Mouse (Mus musculus) layer of hippocampus, adult 6 months (tissue): ENCODE data around the gene Olfr868. TPM values are rescaled to one million over a fixed set of nuclear protein-coding genes. Genes with fewer than 3 reads are reported as not detected.

Source experiments
- long read RNA-seq, 2 experiments: library from polyadenylated mRNA; unstranded; transcript quantifications; one replicate each; pipeline ENCODE4 v2.0.0; 2019 to 2020
- polyA plus RNA-seq: library from polyadenylated mRNA; unstranded; fragments of <200 nt; fragmentation: Nextera tagmentation; gene quantifications from 2 replicates; pipeline ENCODE4 v1.2.3, GENCODE M21; 2021

Gene Olfr868
- polyA plus RNA-seq: not detected in 2 replicates
- long read RNA-seq, experiment 1: 0 reads
- long read RNA-seq, experiment 2: 0 reads

GRCm38 (mm10) chr9:20098326-20098725 is at the start of gene Olfr868:
Gene Olfr868 (plus strand): TSS chr9:20098626.

GRCm38 (mm10) chr9:20057462-20057861 is 41.0 kb upstream of the Olfr868 start, which contains the start of gene Olfr867:
Gene Olfr867 (minus strand): TSS chr9:20057562.

GRCm38 (mm10) chr9:20128709-20129108 is 30.3 kb downstream of the Olfr868 start, which contains the start of gene Olfr869:
Gene Olfr869 (plus strand): TSS chr9:20129009.

Other genes with a start within 250 kb of the Olfr868 start
- not detected in 2 replicates for gene Olfr860, start 248.9 kb upstream of the Olfr868 start, polyA plus RNA-seq
- not detected in 2 replicates for gene Olfr862, start 210.6 kb upstream of the Olfr868 start, polyA plus RNA-seq
- 0.45 and 0.57 TPM in 2 replicates for gene Olfr77, start 181.8 kb upstream of the Olfr868 start, polyA plus RNA-seq
- gene Olfr866, start 70.6 kb upstream of the Olfr868 start, polyA plus RNA-seq: not detected in 2 replicates
- not detected in 2 replicates for gene Olfr867, start 41.1 kb upstream of the Olfr868 start, polyA plus RNA-seq
- gene Olfr869, start 30.4 kb downstream of the Olfr868 start, polyA plus RNA-seq: not detected in 2 replicates
- not detected in 2 replicates for gene Olfr870, start 75.4 kb downstream of the Olfr868 start, polyA plus RNA-seq
- not detected in 2 replicates for gene Olfr871, start 113.6 kb downstream of the Olfr868 start, polyA plus RNA-seq
- gene Olfr872, start 138.5 kb downstream of the Olfr868 start, polyA plus RNA-seq: not detected in 2 replicates
- gene Olfr39, start 183.7 kb downstream of the Olfr868 start, polyA plus RNA-seq: not detected in 2 replicates
- gene Olfr873, start 199.9 kb downstream of the Olfr868 start, polyA plus RNA-seq: not detected in 2 replicates
- not detected in 2 replicates for gene Olfr18, start 237.5 kb downstream of the Olfr868 start, polyA plus RNA-seq